Mouse (Mus musculus) CH12.LX (cell line): ENCODE measurements around the gene Smyd5.

Source experiments
- BHLHE40 ChIP-seq: IDR thresholded peaks from 2 replicates; pipeline ENCODE4 v1.6.1; 2011; ENCODE audit warnings: mild to moderate bottlenecking, low read depth, low read length, improper control_type of control experiment
- CTCF ChIP-seq, 2 experiments: IDR thresholded peaks in 1 of 2; conservative IDR thresholded peaks in 1 of 2; 2 replicates each; pipeline ENCODE4 v1.5.1; 2011 to 2012; ENCODE audit warnings: low read depth in 2 of 2, low read length in 2 of 2, improper control_type of control experiment in 1 of 2, inconsistent platforms in 1 of 2, mild to moderate bottlenecking in 1 of 2, moderate library complexity in 1 of 2
- EP300 ChIP-seq: IDR thresholded peaks from 2 replicates; pipeline ENCODE4 v1.6.1; 2011; ENCODE audit warnings: low read length, improper control_type of control experiment
- JUND ChIP-seq: conservative IDR thresholded peaks from 2 replicates; pipeline ENCODE4 v1.6.1; 2011; ENCODE audit warnings: low read depth, low read length, improper control_type of control experiment
- KAT2A ChIP-seq: IDR thresholded peaks from 2 replicates; pipeline ENCODE4 v1.6.1; 2012; ENCODE audit warnings: low read length, improper control_type of control experiment, inconsistent platforms; ENCODE audit not compliant: insufficient replicate concordance
- MAFK ChIP-seq: IDR thresholded peaks from 2 replicates; pipeline ENCODE4 v1.6.1; 2011; ENCODE audit warnings: low read length, improper control_type of control experiment; ENCODE audit not compliant: insufficient replicate concordance
- POLR2A ChIP-seq: IDR thresholded peaks from 2 replicates; pipeline ENCODE4 v1.6.1; 2011; ENCODE audit warnings: low read depth, mild to moderate bottlenecking, improper control_type of control experiment, low read length
- TBP ChIP-seq: conservative IDR thresholded peaks from 2 replicates; pipeline ENCODE4 v1.6.1; 2011; ENCODE audit warnings: low read depth, low read length, improper control_type of control experiment
- USF1 ChIP-seq: IDR thresholded peaks from 2 replicates; pipeline ENCODE4 v1.6.1; 2014; ENCODE audit warnings: low read depth, mild to moderate bottlenecking, inconsistent platforms, low read length, improper control_type of control experiment

DNA sequence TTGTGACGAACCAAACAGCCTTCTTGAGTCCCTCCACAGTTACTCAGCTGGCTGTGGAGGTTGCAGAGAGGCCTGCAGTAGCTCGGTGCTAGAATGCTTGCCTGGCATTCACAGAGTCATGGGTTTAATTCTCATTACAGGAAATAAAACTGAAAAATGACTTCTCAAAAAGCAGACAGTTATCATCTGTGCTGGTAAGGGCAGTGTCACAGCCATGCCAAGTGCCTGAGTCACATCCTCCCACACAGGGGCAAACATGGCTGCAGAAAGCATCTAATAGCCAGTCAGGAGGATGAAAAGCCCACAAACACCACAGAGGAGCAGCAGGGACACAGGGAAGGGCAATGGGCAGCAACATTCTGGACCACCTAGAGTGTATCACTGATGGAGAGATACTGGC lies 49.0 kb upstream of the Smyd5 start:
- TF ChIP-seq CTCF (conservative IDR thresholded peaks at IDR 0.05 in 1 of 2, IDR thresholded peaks at IDR 0.05 in 1 of 2; ENCODE audit: low read depth in 2 of 2, low read length in 2 of 2) (no peak), KAT2A (no peak), BHLHE40 (no peak), MAFK (no peak), POLR2A (no peak), EP300 (no peak), TBP (no peak), USF1 (no peak), JUND (no peak)
